Mouse (Mus musculus) hematopoietic stem cell, adult 5-6 weeks (primary cell): ENCODE measurements around the gene Osbpl10. TPM values are rescaled to one million over a fixed set of nuclear protein-coding genes. Genes with fewer than 3 reads are reported as not detected.
A peak's percentile ranks its signal among the peaks of the same experiment; 100 is the strongest.

Experiments
- ATAC-seq, 2 experiments: fragments of 125-278 bp in 1 of 2; replicated peaks in 1 of 2; 2 replicates each; pipeline ENCODE4 v1.8.0; 2016 to 2017; ENCODE audit warnings: inconsistent platforms in 2 of 2, mild to moderate bottlenecking in 2 of 2, moderate number of reproducible peaks in 2 of 2, low read depth in 1 of 2, moderate TSS enrichment in 1 of 2; ENCODE audit not compliant: low FRiP score in 2 of 2, poor library complexity in 2 of 2, severe bottlenecking in 2 of 2, insufficient read depth in 1 of 2, low TSS enrichment in 1 of 2
- total RNA-seq: library from RNA; stranded (forward); fragments of 172-1452, 232-1000 nt; gene quantifications from 2 replicates; pipeline ENCODE4 v1.2.3, GENCODE M21; 2017

Osbpl10 gene
- total RNA-seq, 1 experiment from 2014 or later = 0.69 TPM

DNA sequence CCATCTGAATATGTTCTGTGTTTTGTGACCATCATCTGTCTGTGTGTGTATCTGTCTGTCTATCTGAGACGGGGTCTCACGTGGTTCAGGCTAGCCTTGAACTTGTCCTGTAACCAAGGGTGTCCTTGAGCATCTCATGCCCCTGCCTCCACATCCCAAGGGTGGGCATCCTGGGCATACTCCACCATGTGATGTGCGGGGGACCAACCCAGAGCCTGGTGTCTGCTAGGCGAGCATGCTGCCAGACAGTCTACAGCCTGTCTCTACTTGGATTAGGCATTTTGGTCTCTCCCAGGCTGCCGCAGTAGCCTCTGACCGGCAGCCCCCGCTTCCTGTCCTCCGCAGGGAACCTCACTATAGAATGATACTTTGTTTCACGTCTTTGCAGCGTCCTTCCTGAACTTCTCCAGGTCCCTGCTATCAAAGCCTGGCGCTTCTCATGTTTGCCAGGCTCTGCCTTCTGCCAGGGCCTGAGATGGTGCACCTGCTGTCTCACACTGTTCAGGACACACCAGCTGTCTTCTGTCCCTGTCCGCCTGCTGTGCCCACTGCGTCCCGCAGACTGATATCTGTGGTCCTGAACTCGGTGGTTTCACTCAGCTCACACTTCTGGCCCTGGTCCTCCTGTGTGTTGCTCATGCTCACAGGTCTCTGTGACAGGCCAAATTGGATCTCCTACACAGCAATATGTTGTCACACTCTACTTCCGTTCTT lies 66.9 kb downstream of the Osbpl10 start:
- ATAC-seq = no peak

DNA sequence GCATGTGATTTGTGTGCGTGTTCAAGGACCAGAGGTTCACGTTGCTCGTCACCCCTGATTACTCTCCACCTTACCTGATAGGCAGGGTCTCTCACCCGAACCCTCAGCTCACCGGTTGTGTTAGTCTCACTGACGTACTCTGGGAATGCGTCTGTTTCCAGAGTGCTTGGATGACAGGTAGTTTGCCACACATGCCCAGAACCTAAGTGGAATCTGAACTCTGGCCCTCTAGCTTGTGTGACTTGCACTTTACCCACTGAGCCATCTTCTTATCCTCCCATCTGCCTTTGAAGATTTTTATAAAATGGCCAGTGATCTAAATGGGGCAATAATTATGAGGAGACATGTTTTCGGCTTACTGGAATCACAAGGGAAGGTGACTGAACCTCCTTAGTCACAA lies 68.3 kb downstream of the Osbpl10 start:
- no peak for ATAC-seq

DNA sequence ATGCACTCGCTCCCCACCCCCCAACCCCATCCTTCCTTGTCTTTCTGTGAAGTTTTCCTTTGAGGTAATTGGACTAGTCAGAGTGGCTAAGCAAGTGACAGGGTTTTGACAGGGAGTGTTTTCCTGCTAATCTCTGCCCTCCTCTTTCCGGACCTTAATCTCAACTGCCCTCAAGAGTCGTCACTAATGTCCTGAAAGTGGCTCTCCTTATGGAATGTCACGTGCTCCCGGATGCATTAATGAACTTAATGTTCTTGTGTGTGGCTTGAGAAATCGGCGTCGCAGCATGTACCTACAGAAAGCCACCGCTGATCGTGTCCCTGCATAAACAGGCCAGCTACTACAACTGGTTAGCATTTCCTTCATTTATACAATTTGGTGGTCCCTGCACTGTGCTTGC lies 70.0 kb downstream of the Osbpl10 start:
- ATAC-seq = no peak

DNA sequence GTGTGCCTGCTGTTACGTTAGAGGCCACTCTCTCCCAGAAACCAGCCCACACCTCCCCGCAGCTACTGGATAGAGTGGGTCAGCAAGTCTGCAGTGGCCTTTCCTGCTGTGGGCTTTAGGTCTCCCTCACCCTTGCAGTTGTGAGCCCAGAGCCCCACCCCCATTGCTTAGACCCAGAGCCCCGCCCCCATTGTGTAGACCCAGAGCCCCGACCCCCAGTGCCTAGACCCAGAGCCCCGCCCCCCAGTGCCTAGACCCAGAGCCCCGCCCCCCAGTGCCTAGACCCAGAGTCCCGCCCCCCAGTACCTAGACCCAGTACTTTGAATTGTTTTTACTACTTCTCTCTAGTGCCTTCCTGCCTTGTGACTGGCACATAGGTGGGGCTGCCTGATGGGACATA lies 70.5 kb downstream of the Osbpl10 start:
- no peak for ATAC-seq

DNA sequence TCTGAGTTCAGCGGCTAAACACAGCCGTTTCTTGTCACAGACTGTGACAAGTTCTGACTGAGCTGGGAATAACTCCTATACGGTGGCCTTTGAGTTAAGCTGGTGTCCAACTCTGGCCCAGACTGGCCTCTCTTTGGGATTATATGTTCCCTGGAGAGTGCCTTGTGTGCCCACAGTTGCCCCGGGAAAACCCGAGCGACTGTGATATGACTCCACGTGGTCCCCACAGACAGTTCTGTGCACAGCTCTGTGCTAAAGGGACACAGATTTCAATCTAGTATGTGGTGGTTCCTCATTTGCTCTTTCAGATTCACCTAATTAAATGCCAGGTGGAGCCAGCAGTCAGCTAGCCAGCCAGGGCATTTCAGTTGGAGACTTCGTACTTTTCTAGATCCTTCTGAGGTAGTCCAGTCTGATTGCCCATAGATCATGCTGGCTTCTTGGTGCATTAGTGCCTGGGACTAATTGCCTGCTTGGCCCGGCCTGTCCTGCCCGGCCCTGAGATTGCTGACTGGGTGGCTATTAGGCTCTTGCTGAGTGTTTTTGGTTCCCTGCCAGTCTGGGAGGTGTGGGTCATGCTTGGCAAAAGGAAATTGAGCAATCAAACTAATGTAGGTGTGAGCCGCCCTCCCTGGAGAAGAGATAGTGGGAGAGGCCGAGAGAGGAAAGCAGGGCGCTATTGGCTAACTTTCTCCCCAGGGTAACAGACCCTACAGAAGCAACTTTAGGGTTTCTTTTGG lies 71.8 kb downstream of the Osbpl10 start:
- ATAC-seq = no peak

DNA sequence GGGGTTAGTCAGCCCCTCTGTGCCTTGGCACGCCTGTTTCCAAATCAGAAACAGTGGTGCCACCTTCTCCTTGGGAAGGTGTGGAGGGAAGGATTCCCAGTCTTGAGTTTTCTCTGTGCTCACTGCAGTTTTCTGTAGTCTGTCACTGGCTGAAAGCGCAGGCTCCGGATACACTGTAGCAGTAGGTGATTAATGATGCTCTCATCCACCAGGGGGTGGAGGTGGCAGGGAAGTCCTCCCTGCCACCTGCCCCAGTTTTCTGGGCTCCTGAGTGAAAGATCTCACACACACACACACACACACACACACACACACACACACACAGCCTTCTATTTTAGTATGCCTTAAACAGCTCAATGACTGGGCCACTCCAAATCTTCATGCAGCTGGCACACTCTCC lies 73.6 kb downstream of the Osbpl10 start:
- no peak for ATAC-seq

DNA sequence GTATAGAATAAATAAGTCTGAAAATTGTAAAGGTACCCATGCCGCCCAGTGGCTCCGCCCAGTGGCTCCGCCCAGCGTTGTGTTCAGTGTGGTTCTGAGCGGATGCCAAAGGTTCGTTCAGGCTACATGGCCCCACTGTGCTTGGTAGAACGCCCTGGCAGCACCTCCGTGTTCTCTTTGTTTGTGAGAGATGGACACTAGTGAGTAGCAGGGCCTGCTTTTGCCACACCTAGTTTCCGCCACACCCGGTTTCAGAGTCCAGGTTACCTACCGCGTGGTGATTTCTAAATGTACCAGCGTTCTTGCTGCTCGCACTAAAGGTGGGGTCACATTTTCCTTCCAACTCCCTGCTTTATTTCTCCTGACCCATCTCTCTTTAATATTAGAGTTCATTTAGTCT lies 75.4 kb downstream of the Osbpl10 start:
- ATAC-seq = no peak

DNA sequence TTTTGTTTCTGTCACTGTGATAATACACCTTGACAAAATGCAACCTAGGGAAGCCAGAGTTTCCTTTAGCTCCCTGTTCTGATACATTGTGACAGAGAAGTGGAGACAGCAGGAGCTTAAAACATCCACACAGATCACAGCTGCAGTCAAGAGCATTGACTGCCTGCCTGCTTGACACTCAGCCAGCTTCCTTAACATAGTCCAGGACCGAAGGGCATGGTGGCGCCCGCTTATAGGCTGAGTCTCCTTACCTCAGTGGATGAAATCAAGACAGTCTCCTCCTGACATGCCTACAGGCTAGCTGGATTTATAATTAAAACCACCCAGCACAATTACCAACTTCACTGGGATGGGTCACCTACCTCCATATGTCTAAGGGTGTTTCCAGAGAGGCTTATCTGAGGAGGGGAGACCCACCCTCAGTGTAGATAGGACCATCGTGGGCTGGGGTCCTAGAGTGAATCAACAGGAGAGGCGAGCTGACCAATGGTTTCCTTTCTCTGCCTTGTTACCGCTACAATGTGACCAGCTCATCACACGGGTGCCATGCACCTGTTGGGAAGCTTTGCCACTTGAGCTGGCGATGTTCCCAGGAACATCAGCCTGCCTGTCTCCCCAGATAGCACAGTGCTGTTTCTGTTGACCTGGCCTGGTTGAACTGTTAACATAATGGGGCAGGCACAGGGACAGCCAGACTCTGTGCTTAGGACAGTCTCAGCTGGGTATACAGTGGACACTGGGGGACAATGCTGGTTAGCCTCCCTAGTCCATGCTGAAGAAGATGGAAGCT lies 76.9 kb downstream of the Osbpl10 start:
- no peak for ATAC-seq

DNA sequence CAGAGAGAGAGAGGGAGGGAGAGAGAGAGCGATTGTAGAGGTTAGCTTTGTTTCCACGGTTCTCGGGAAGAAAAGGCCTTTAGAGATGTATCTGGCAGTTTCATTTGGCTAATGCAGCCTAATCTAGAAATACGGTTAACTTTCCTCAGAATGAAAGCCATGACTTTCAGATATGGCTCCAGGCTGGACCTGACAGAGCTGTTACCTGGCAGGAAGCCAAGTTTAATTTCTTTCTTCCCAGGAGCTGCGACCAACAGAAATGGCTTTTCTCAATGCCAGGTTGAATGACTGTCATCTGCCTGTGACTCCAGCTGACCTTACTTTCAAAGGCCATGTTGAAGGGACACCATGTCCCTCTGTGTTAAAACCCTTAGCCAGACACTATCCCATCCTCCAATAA lies 80.4 kb downstream of the Osbpl10 start:
- ATAC-seq = no peak

DNA sequence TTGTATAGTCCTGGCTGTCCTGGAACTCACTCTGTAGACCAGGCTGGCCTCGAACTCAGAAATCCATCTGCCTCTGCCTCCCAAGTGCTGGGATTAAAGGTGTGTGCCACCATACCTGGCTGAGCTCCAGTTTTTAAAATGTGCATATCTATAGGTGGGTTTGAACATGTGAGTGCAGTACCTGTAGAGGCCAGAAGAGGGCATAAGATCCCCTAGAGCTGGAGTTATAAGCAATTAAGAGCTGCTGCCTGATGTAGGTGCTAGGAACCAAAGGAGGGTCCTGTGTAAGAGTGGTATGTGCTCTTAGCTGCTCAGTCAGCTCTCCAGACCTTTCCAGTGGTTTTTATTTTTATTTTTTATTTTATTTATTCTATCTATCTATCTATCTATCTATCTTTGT lies 86.5 kb downstream of the Osbpl10 start:
- ATAC-seq = no peak

DNA sequence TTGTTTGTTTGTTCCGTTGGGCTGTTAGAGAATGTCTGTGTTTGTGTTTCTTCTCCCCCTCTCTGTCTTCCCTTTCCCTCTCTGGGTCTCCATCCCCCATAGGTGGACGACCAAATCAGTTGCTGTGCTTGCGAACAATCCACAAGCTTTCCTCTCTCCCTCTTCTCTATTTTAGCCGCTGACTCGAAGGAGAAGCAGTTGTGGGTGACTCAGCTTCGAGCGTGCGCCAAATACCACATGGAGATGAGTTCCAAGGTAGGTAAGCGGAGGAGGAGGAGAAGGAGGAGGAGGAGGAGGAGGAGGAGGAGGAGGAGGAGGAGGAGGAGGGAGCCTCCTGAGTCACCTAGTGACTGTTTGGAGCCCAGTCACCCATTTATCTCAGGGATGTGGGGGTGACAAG lies 88.7 kb downstream of the Osbpl10 start:
- ATAC-seq = no peak

DNA sequence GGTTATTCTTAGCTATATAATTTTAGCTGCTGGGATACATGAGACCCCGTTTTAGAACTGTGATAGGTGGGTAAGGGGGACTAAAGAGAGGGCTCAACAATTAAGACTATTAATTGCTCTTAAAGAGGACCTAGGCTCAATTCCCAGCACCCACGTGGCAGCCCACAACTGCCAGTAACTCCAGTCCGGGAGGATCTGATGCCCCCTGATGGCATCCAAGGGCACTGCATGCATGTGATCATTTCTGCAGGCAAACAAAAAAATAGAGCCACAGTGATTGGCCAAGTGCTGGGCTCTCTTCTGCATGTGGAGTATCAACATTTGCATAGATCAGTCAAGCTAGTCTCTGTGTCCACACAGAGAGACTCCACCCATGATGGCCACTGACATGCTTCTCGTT lies 96.8 kb downstream of the Osbpl10 start:
- no peak for ATAC-seq

DNA sequence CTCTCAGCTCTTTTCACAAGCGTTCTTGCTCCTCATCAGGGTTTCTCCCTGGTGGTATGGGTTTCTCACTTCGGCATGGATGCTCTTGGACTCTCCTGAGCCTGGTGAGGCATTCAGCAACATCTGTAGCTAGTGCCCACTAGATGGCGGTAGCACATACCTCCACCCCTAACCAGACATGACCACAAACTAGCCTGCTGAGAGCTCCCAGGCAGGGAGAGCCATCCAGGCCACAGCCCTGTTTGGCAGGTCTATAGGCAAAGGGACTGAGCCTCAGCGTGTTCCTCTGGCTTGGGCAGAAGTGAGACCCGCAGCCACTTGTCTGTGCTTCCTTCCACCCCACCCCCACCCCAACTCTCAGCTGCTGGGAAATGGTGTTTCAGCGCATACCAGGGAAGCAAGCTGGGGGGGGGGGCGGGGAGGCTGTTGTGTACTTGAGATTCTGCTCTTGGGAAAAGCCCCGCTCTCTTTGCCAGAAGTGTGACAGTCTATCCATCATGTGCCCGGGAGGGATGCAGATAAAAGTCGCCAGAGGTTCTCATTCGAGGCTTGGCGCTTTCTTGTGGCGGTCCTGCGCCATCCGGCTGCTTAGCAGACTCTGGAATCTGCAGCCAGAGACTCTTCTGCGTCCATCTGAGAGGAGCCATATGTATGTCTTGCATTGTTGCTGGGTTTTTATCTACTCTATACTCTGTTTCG lies 110.1 kb downstream of the Osbpl10 start:
- ATAC-seq = peak; percentile 97 to 98

DNA sequence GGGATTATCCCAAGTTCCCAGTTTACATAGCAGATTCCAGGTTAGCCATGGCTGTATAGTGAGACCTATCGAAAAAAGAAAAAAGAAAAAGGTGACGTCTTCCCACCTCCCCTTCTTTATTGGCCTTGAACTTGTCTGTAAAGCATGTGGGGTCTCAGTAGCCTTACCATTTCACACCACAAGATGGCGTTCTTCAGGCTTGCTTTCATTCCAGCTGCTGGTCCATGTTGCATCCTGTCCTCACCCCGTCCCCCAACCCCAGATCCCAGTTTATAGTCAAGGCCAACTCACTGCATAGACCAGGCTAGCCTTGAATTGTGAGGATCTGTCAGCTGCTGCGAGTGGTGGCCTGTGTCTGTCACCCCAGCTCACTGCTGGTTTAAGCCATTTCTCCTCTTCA lies 111.3 kb downstream of the Osbpl10 start:
- ATAC-seq = no peak

DNA sequence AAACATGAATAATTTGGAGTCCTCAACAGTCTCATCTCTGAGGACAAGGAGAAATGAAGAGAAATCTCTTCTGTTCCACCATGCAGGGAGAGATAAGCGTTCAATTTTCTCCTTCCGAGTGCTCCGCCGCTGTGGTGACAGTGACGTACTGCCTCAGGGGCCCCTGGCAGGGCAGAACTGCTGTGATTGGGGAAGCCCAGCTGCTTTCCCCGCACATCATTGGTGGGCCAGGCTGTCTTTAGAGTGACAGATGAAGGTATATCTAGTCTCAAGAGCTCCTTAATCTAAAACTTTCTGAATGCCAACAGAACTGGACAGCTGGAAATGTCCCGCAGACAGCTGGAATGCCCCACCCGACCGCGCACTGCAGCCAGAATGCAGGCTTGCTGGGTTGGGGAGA lies 118.1 kb downstream of the Osbpl10 start:
- no peak for ATAC-seq

DNA sequence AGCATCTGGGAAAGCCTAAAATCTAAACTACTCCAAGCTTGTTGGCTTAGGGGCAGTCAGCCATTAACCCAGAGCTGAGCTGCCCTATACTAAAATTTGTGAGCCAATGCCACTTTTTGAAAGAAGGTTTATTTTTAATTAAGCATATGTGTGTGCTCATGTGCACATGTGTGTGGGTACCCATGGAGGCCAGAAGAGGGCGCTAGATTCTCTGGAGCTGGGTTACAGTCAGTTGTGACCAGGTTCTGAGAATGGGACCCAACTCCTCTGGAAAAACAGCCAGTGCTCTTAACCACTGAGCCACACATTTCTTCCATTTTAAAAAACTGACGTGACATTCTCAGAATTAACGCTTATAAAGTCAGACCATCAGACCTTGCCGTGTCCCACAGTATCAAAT lies 119.0 kb downstream of the Osbpl10 start:
- no peak for ATAC-seq

DNA sequence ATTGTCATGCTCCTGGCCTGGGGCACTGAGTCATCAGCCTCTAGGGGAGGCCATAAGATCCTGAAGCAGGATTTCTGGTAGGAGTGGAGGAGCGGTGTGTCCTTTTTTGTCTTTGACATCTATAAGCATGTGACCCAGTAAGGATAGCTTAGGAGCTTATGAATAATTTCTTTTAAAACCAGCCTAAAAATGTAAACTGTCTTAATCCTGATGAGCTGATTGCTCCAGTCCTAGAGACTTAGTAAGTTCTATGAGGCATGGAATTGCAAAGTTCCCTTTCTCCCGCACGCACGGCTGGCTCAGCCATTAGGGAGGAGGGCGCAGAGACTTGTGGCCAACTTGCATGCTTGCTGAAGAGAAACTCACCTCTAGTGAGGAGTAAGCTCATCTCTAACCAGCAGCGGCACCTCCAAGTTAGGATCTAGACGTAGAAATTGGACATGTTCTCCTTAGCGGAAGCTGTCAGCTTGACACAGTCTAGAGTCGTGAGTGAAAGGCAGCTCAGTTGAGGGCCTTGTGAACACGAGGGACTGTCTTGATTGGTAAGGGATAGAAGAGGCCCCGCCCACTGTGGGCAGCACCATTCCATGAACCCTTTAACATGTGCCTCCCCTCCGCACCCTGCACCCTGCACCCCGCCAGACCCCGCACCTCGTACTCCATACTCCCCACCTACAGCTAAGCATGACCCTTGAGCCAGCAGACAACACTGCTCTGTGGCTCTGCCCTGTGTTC lies 122.0 kb downstream of the Osbpl10 start:
- ATAC-seq = no peak
